Mouse (Mus musculus) ES-Bruce4 (cell line): Measurements from ENCODE around the gene Lelp1. TPM values are rescaled to one million over a fixed set of nuclear protein-coding genes. Genes with fewer than 3 reads are reported as not detected.

Experiments used
- H3K27ac ChIP-seq: 2 replicates; pipeline ENCODE4 v1.5.1; 2012; ENCODE audit warnings: low read length, inconsistent platforms; ENCODE audit not compliant: insufficient read depth
- H3K27me3 ChIP-seq: 2 replicates; pipeline ENCODE4 v1.6.1; 2012; ENCODE audit warnings: mild to moderate bottlenecking, low read length, inconsistent platforms; ENCODE audit not compliant: control insufficient read depth, poor library complexity, insufficient read depth, severe bottlenecking
- H3K36me3 ChIP-seq: 2 replicates; pipeline ENCODE4 v1.6.1; 2012; ENCODE audit warnings: inconsistent platforms, mild to moderate bottlenecking, low read length, moderate library complexity; ENCODE audit not compliant: control insufficient read depth, poor library complexity, insufficient read depth, severe bottlenecking
- H3K4me1 ChIP-seq: one replicate; pipeline ENCODE4 v1.8.1; 2011; ENCODE audit warnings: low read length; ENCODE audit not compliant: control insufficient read depth, insufficient read depth
- H3K4me3 ChIP-seq: 2 replicates; pipeline ENCODE4 v1.5.1; 2011; ENCODE audit warnings: low read depth, mild to moderate bottlenecking, low read length
- H3K9ac ChIP-seq: 2 replicates; pipeline ENCODE4 v1.6.1; 2012; ENCODE audit warnings: low read depth, mild to moderate bottlenecking, inconsistent platforms; ENCODE audit not compliant: poor library complexity, severe bottlenecking
- H3K9me3 ChIP-seq: replicated peaks from 2 replicates; pipeline ENCODE4 v1.6.1; 2012; ENCODE audit warnings: mild to moderate bottlenecking, low read length, inconsistent platforms; ENCODE audit not compliant: control insufficient read depth, poor library complexity, insufficient read depth, severe bottlenecking
- CTCF ChIP-seq: IDR thresholded peaks from one replicate; pipeline ENCODE4 v1.8.1; 2011; ENCODE audit warnings: low read depth, low read length
- EP300 ChIP-seq: IDR thresholded peaks from 2 replicates; pipeline ENCODE4 v1.6.1; 2011; ENCODE audit warnings: low read depth, low read length; ENCODE audit not compliant: insufficient read depth
- POLR2A ChIP-seq: IDR thresholded peaks from one replicate; pipeline ENCODE4 v1.8.1; 2011; ENCODE audit warnings: low read length; ENCODE audit not compliant: insufficient read depth
- polyA plus RNA-seq: library from polyadenylated mRNA; stranded (reverse); fragments of >200 nt; gene quantifications from 2 replicates; pipeline ENCODE4 v1.2.4, GENCODE M21; 2011; ENCODE audit warnings: low read depth; ENCODE audit not compliant: missing spikeins, insufficient read depth, insufficient read length

The Lelp1 gene
- polyA plus RNA-seq, 1 experiment: not detected

- H3K9ac ChIP-seq: no peak overlapping the region
- H3K36me3 ChIP-seq: no peaks in the 10 kb centered on the region
Measured at GRCm38 (mm10) chr3:92147420-92147819, 4.9 kb upstream of the Lelp1 start.

DNA sequence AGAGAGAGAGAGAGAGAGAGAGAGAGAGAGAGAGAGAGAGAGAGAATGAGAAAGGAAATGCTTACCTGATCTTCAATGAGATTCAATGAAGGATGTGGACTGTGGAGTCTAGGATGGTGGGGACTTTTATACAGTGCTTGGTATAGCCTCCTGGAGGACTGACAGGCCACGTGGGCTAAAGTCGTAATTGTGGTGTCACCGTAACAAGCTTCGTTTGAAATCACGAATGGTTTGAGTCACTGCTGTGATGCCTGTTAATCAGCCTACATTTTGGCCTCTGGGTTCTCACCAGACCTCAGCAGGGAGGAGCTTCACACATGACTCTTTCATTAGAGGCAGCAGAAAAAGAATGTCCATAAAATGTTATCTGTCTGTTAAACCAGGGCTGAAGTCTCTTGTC is 18.7 kb downstream of the Lelp1 start, which contains the start of gene Prr9:
Prr9 (minus strand) TSS at position 101 of the 400 bp plus-strand sequence.
- Histone ChIP-seq H3K4me3 (no peak within 1 kb of the TSS), H3K27me3 (no peaks in the 10 kb centered on the region), H3K9ac (no peak within 1 kb of the TSS), H3K9me3 (no peaks in the 10 kb centered on the region), H3K4me1 (no peaks in the 10 kb centered on the region), H3K36me3 (no peaks in the 10 kb centered on the region), H3K27ac (no peak within 1 kb of the TSS)
- TF ChIP-seq POLR2A (no peak), EP300 (no peak), CTCF (no peak)

More at GRCm38 (mm10) chr3:92147420-92147819, 4.9 kb upstream of the Lelp1 start:
- Histone ChIP-seq H3K27ac (no peak overlapping the region), H3K4me1 (no peaks in the 10 kb centered on the region), H3K9me3 (no peaks in the 10 kb centered on the region), H3K4me3 (no peak overlapping the region), H3K27me3 (no peaks in the 10 kb centered on the region; the same call in 1 of the 2 replicates)
- no peak for TF ChIP-seq CTCF
- no peak for TF ChIP-seq POLR2A
- no peak for TF ChIP-seq EP300

DNA sequence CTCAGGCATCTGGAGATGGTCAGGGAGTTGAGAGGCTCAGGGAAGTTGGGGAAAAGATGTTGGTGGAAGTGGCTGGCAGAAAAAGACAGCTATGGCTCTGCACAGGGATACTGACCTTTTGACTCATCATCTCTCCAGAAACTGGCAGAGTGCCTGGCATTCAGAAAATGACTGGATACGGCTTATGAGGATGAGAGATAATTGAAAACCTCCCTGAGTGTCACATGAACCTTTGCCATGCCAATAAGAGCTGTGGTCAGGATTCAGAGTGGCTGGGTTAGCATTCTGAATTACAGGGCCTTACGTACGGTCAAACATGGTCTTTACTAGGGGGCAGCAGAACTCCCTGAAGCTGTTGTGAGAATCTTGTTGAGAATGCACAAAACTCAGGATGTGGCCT is 21.6 kb downstream of the Lelp1 start:
- Histone ChIP-seq H3K36me3 (no peaks in the 10 kb centered on the region), H3K9me3 (no peaks in the 10 kb centered on the region), H3K9ac (no peak overlapping the region), H3K4me3 (no peak overlapping the region), H3K4me1 (no peaks in the 10 kb centered on the region), H3K27me3 (no peaks in the 10 kb centered on the region), H3K27ac (no peak overlapping the region)
- TF ChIP-seq POLR2A: no peak
- no peak for TF ChIP-seq EP300
- no peak for TF ChIP-seq CTCF

GRCm38 (mm10) chr3:92117930-92118329 is 24.6 kb downstream of the Lelp1 start:
- Histone ChIP-seq H3K9ac (no peak overlapping the region), H3K27ac (no peak overlapping the region), H3K4me1 (no peaks in the 10 kb centered on the region), H3K9me3 (no peaks in the 10 kb centered on the region), H3K27me3 (no peaks in the 10 kb centered on the region), H3K36me3 (no peaks in the 10 kb centered on the region), H3K4me3 (no peak overlapping the region)
- no peak for TF ChIP-seq EP300
- TF ChIP-seq CTCF: no peak
- no peak for TF ChIP-seq POLR2A

- Histone ChIP-seq H3K9ac (no peak overlapping the region), H3K4me3 (no peak overlapping the region), H3K4me1 (no peaks in the 10 kb centered on the region), H3K27ac (no peak overlapping the region), H3K36me3 (no peaks in the 10 kb centered on the region), H3K27me3 (no peaks in the 10 kb centered on the region), H3K9me3 (no peaks in the 10 kb centered on the region)
- TF ChIP-seq CTCF: no peak
- TF ChIP-seq EP300: no peak
Measured at GRCm38 (mm10) chr3:92111526-92111925, 31.0 kb downstream of the Lelp1 start.

DNA sequence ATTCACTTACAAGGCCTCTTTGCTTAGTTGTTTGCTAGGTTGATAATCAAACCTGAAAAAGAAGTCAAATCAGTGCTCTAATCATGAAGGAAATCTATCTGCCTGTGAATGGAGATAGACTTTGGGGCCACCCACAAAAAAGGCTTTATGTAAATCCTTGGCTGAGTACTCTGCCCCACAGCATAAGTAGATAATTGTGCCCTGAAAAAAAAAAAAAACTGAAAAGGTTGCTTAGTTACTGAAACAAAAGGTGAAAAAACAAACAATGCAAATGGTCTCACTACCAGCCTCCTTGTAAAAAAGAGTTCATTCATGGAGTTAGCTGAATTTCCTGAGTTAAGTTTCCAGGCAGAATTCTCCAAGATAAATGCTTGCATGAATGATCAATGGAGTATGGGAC is 31.8 kb downstream of the Lelp1 start:
- H3K4me1 ChIP-seq: no peaks in the 10 kb centered on the region
- H3K27ac ChIP-seq: no peak overlapping the region
- no peak overlapping the region for H3K9ac ChIP-seq
- H3K27me3 ChIP-seq: no peaks in the 10 kb centered on the region
- H3K9me3 ChIP-seq: no peaks in the 10 kb centered on the region
- no peaks in the 10 kb centered on the region for H3K36me3 ChIP-seq
- H3K4me3 ChIP-seq: no peak overlapping the region
- TF ChIP-seq POLR2A (no peak), EP300 (no peak)
